Mouse (Mus musculus) C2C12 (cell line): Measurements from ENCODE around the gene Scaf1.

Source experiments
- CEBPB ChIP-seq: IDR thresholded peaks from one replicate; pipeline ENCODE4 v1.6.1; 2011; ENCODE audit warnings: low read depth, mild to moderate bottlenecking, control low read depth, moderate library complexity
- CTCF ChIP-seq: IDR thresholded peaks from one replicate; pipeline ENCODE4 v1.5.1; 2011; ENCODE audit not compliant: control insufficient read depth, insufficient read depth, insufficient read length
- FOSL1 ChIP-seq: IDR thresholded peaks from one replicate; pipeline ENCODE4 v1.8.0; 2011; ENCODE audit warnings: mild to moderate bottlenecking, low read length; ENCODE audit not compliant: poor library complexity, insufficient read depth, severe bottlenecking
- MAX ChIP-seq: IDR thresholded peaks from one replicate; pipeline ENCODE4 v1.6.1; 2011; ENCODE audit warnings: mild to moderate bottlenecking, control low read depth
- MYOD1 ChIP-seq: IDR thresholded peaks from one replicate; pipeline ENCODE4 v1.6.1; 2011; ENCODE audit warnings: low read depth; ENCODE audit not compliant: control insufficient read depth, insufficient read length
- MYOG ChIP-seq: IDR thresholded peaks from one replicate; pipeline ENCODE4 v1.6.1; 2011; ENCODE audit not compliant: control insufficient read depth, insufficient read length; ENCODE audit errors: extremely low read depth
- USF1 ChIP-seq: IDR thresholded peaks from one replicate; pipeline ENCODE4 v1.6.1; 2011; ENCODE audit warnings: low read depth, mild to moderate bottlenecking, control low read depth, moderate library complexity

DNA sequence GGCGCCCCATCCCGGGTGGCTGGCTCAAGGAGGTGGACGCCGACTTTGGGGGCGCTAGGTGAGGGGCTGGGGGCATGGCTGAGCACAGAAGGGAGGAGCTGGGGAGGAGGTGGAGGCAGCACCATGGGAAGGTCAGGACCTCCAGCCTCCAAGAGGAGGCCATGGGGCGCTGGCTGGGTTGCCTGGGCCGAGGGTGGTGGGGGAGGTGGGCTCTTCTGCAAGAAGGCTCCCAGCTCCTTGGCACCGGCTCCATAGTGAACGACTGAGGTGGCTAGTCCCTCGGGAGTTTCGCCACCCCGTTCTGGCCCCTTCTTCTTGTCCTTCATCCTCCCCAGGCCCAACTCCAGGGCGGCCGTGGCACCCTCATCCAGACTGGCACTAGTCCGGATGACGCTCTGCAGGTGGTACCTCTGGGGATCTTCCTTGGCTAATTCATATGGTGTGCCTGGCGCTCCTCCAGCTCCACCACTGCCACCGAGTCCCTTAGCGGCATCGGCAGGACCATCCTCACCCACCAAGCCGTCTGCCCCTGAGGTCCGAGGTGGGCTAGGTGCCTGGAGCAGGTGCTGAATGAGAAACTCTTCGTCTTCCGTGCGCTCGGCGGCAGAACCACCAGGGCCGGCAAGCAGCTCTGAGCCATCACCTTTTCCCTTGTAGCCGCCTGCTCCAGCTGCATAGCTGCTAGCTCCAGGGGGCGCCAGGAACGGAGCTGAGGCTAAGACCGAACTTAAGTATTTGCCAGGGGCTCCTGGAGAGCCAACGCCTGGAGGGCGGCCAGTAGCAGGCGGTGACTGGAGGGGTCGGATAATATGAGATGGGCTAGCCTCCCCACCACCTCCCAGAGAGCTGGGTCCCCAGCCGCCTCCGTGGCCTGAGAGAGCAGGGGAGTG, 32.1 kb upstream of the Scaf1 start:
- TF ChIP-seq CTCF (no peak), MAX (no peak), MYOD1 (no peak), USF1 (no peak), CEBPB (no peak), FOSL1 (no peak), MYOG (no peak)
